Mouse (Mus musculus): ENCODE measurements at regions not wholly inside any gene's neighbourhood (a gene's known extent, or its start where the extent isn't known, plus 50 kb on each side); places are given as distances from the start of the nearest gene placed in this dataset.

GRCm38 (mm10) chr15:67546896-67547400 is 1046.2 kb upstream of the Lrrc6 start:
- TF ChIP-seq CTCF (IDR thresholded peaks at IDR 0.05; ENCODE audit: low read depth) (no peak), EP300 (IDR thresholded peaks at IDR 0.05; ENCODE audit: low read depth) (no peak)
